Mouse (Mus musculus) embryonic facial prominence, embryonic 11.5 days (tissue): Measurements from ENCODE around the gene Rrp12. TPM values are rescaled to one million over a fixed set of nuclear protein-coding genes. Genes with fewer than 3 reads are reported as not detected.

Experiments
- ATAC-seq: fragments of 200-750 bp; cut with Nextera tagmentation; replicated peaks from 2 replicates; pipeline ENCODE4 v1.8.0; 2017; ENCODE audit warnings: low read depth; ENCODE audit not compliant: insufficient number of reproducible peaks, low FRiP score, low TSS enrichment
- DNase-seq: peaks from one replicate; pipeline ENCODE4 v3.0.0-alpha.2; 2015; ENCODE audit warnings: low spot score
- H3K27ac ChIP-seq: fragments of 300-500 bp; sonication (generic); replicated peaks from 2 replicates; pipeline ENCODE4 v1.5.1; 2014; ENCODE audit warnings: mild to moderate bottlenecking, low read depth, low read length, control low read depth
- H3K27me3 ChIP-seq: fragments of 300-500 bp; sonication (generic); 2 replicates; pipeline ENCODE4 v1.6.1; 2014; ENCODE audit warnings: mild to moderate bottlenecking, low read length, moderate library complexity, mixed read lengths; ENCODE audit not compliant: control insufficient read depth, insufficient read depth
- H3K36me3 ChIP-seq: fragments of 300-500 bp; sonication (generic); replicated peaks from 2 replicates; pipeline ENCODE4 v1.6.1; 2014; ENCODE audit warnings: low read depth, mild to moderate bottlenecking, low read length, moderate library complexity, mixed read lengths; ENCODE audit not compliant: control insufficient read depth, insufficient read depth
- H3K4me1 ChIP-seq: fragments of 300-500 bp; sonication (generic); 2 replicates; pipeline ENCODE4 v1.6.1; 2014; ENCODE audit warnings: low read length, mixed read lengths; ENCODE audit not compliant: control insufficient read depth, insufficient read depth
- H3K4me2 ChIP-seq: fragments of 300-500 bp; sonication (generic); 2 replicates; pipeline ENCODE4 v1.6.1; 2014; ENCODE audit warnings: low read depth, mild to moderate bottlenecking, control low read depth, low read length, moderate library complexity
- H3K4me3 ChIP-seq: fragments of 300-500 bp; sonication (generic); 2 replicates; pipeline ENCODE4 v1.5.1; 2014; ENCODE audit warnings: low read depth, low read length, control low read depth
- H3K9ac ChIP-seq: fragments of 300-500 bp; sonication (generic); replicated peaks from 2 replicates; pipeline ENCODE4 v1.6.1; 2014; ENCODE audit warnings: mild to moderate bottlenecking, control low read depth, low read length
- H3K9me3 ChIP-seq: fragments of 300-500 bp; sonication (generic); replicated peaks from 2 replicates; pipeline ENCODE4 v1.6.1; 2016; ENCODE audit warnings: mild to moderate bottlenecking, low read length, inconsistent platforms, mixed read lengths; ENCODE audit not compliant: control insufficient read depth
- WGBS: fragments of 180-500 bp; shearing (Covaris S2); extraction: QIAGEN DNeasy Blood & Tissue Kit; methylation state at CpG from one replicate; pipeline ENCODE4 v1.1.7; 2014; 5-methylcytosine and 5-hydroxymethylcytosine counted together
- polyA plus RNA-seq: library from polyadenylated mRNA; unstranded; fragments of >200 nt; fragmentation: Nextera tagmentation; extraction: Ambion mirVana; gene quantifications from 2 replicates; pipeline ENCODE4 v1.2.1, GENCODE M21; 2014

Gene Rrp12
- polyA plus RNA-seq, 1 experiment from 2014 or later: 14.5 TPM

- 64% methylated on average over 3 of the region's 3 CpGs for WGBS
- DNase-seq (no peak), ATAC-seq (no peak)
- peak overlapping the region; percentile 77; the same call in 1 of the 2 replicates for H3K4me3 ChIP-seq
- peaks cover 7% of the 10 kb centered on the region for H3K4me1 ChIP-seq
- 0 out of 2 replicates have a peak, but pooled peaks cover 2% of the 10 kb centered on the region for H3K27me3 ChIP-seq
- H3K4me2 ChIP-seq: peak overlapping the region; percentile 98
- H3K9ac ChIP-seq: no peak overlapping the region
- no peaks in the 10 kb centered on the region for H3K9me3 ChIP-seq
- no peak overlapping the region for H3K27ac ChIP-seq
- H3K36me3 ChIP-seq: no peaks in the 10 kb centered on the region
Measured at GRCm38 (mm10) chr19:41828941-41829340, 67.0 kb downstream of the Rrp12 start.

GRCm38 (mm10) chr19:41826529-41826928, 69.4 kb downstream of the Rrp12 start:
- H3K4me2 ChIP-seq: no peak overlapping the region

GRCm38 (mm10) chr19:41824950-41825349, 71.0 kb downstream of the Rrp12 start:
- Histone ChIP-seq H3K4me2 (no peak overlapping the region), H3K9me3 (no peaks in the 10 kb centered on the region), H3K36me3 (no peaks in the 10 kb centered on the region), H3K9ac (no peak overlapping the region), H3K4me3 (no peak overlapping the region), H3K27me3 (no peaks in the 10 kb centered on the region), H3K4me1 (no peaks in the 10 kb centered on the region), H3K27ac (no peak overlapping the region)
- DNase-seq (no peak), ATAC-seq (no peak)
- 85% methylated on average over 5 of the region's 5 CpGs for WGBS

More at GRCm38 (mm10) chr19:41826529-41826928, 69.4 kb downstream of the Rrp12 start:
- Histone ChIP-seq H3K4me1 (peaks cover 2% of the 10 kb centered on the region), H3K9me3 (no peaks in the 10 kb centered on the region), H3K9ac (no peak overlapping the region), H3K4me3 (no peak overlapping the region), H3K27ac (no peak overlapping the region), H3K36me3 (no peaks in the 10 kb centered on the region), H3K27me3 (no peaks in the 10 kb centered on the region)
- no peak for DNase-seq
- no peak for ATAC-seq
- 86% methylated on average over 3 of the region's 3 CpGs for WGBS

- no peaks in the 10 kb centered on the region for H3K4me1 ChIP-seq
- no peaks in the 10 kb centered on the region for H3K36me3 ChIP-seq
- H3K4me2 ChIP-seq: no peak overlapping the region
- no peak overlapping the region for H3K9ac ChIP-seq
- H3K27ac ChIP-seq: no peak overlapping the region
- ATAC-seq (no peak), DNase-seq (no peak)
- H3K27me3 ChIP-seq: no peaks in the 10 kb centered on the region
- H3K9me3 ChIP-seq: no peaks in the 10 kb centered on the region
- H3K4me3 ChIP-seq: no peak overlapping the region
- 91% methylated on average over 1 of the region's 1 CpGs for WGBS
Measured at GRCm38 (mm10) chr19:41822589-41822988, 73.4 kb downstream of the Rrp12 start.

- DNase-seq: no peak
- no peaks in the 10 kb centered on the region for H3K36me3 ChIP-seq
Measured at GRCm38 (mm10) chr19:41821436-41821835, 74.5 kb downstream of the Rrp12 start.

GRCm38 (mm10) chr19:41818749-41819148, 77.2 kb downstream of the Rrp12 start:
- no peak overlapping the region for H3K27ac ChIP-seq
- no peak overlapping the region for H3K4me3 ChIP-seq
- H3K9me3 ChIP-seq: no peaks in the 10 kb centered on the region
- H3K27me3 ChIP-seq: no peaks in the 10 kb centered on the region
- H3K4me1 ChIP-seq: peaks cover 3% of the 10 kb centered on the region; the same call in 1 of the 2 replicates
- no peak for ATAC-seq
- H3K4me2 ChIP-seq: no peak overlapping the region
- WGBS: 85% methylated on average over 4 of the region's 4 CpGs
- no peak for DNase-seq
- H3K36me3 ChIP-seq: no peaks in the 10 kb centered on the region
- H3K9ac ChIP-seq: no peak overlapping the region

More at GRCm38 (mm10) chr19:41821436-41821835, 74.5 kb downstream of the Rrp12 start:
- Histone ChIP-seq H3K27me3 (no peaks in the 10 kb centered on the region), H3K9me3 (no peaks in the 10 kb centered on the region), H3K4me3 (no peak overlapping the region), H3K4me1 (peaks cover 3% of the 10 kb centered on the region; the same call in 1 of the 2 replicates), H3K4me2 (no peak overlapping the region), H3K27ac (no peak overlapping the region), H3K9ac (no peak overlapping the region)
- WGBS: 6% methylated on average over 5 of the region's 5 CpGs
- no peak for ATAC-seq

- peak overlapping the region; percentile 47 for H3K27ac ChIP-seq
- no peak overlapping the region for H3K4me3 ChIP-seq
- DNase-seq: peak; percentile 40
- 50% methylated on average over 10 of the region's 10 CpGs for WGBS
- H3K9me3 ChIP-seq: no peaks in the 10 kb centered on the region
- peaks cover 3% of the 10 kb centered on the region; the same call in 1 of the 2 replicates for H3K4me1 ChIP-seq
- no peaks in the 10 kb centered on the region for H3K36me3 ChIP-seq
- H3K27me3 ChIP-seq: no peaks in the 10 kb centered on the region
- peak; percentile 52; the same call in 1 of the 2 replicates for ATAC-seq
- no peak overlapping the region; the same call in 1 of the 2 replicates for H3K4me2 ChIP-seq
- H3K9ac ChIP-seq: no peak overlapping the region; the same call in 1 of the 2 replicates
Measured at GRCm38 (mm10) chr19:41817325-41817724, 78.6 kb downstream of the Rrp12 start.

- H3K9ac ChIP-seq: no peak overlapping the region
- DNase-seq (peak; percentile 68), ATAC-seq (peak; percentile 85)
- peaks cover 3% of the 10 kb centered on the region; the same call in 1 of the 2 replicates for H3K4me1 ChIP-seq
- H3K4me3 ChIP-seq: no peak overlapping the region
- no peaks in the 10 kb centered on the region for H3K9me3 ChIP-seq
- no peaks in the 10 kb centered on the region for H3K27me3 ChIP-seq
- H3K36me3 ChIP-seq: no peaks in the 10 kb centered on the region
- 39% methylated on average over 5 of the region's 5 CpGs for WGBS
- H3K4me2 ChIP-seq: no peak overlapping the region; the same call in 1 of the 2 replicates
- H3K27ac ChIP-seq: peak overlapping the region; percentile 47
Measured at GRCm38 (mm10) chr19:41816915-41817314, 79.1 kb downstream of the Rrp12 start.
